Mouse (Mus musculus): ENCODE data around the gene Rsph3b.

The Rsph3b gene

DNA sequence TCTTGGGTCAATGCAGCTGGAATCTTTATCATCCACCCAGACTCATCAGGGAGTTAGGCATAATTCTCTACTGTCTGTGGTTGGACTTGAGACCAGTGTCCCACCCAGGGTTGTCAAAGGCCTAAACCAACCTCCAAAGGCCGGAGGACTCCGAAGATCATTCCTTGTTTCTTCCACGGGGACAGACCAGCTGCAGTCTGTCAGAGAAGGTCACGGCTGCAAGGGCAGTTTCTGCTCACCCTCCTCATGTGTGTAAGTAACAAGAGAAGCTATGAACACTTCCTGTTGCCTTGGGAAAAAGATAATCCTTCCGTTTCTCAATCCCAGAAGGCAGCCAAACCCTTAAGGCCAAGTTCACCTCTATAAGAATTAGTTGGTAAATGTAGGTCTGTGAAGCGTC, 85.0 kb downstream of the Rsph3b start:
- DNase-seq (ENCODE audit: low spot score): no peak

DNA sequence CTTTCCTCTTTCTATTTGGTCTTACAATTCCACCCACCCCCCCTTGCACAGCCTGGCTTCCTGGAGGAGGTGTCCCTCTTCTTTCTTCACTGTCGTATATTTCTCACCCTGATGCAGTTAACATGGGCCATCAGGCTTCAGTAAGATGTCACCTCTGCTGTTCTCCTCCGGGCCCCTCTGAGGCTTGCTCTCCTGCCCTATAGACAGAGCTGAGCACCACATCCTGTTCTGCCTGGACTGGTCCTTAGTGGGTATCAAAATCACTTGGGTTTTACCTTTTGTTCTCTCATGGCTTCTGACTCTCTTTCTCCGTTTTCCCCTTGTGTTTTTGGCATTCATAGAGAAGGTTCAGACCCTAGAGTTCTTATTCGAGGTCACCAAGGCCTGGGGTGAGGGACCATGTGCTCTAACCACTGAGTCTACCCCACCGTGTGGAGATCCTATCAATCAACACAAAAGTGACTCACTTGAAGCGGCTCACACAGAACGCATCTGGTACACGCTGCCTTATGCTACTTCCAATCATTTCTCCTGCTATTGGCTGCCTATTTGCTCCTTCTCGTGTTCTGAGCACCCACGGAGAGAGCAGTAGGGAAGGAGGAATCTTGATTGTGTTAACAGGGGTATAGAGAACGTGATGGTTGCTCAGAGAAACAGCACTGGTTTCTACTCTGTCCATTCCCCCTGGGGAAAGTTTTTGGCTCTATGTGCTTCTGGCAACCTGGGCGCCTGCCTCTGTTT, 86.3 kb downstream of the Rsph3b start:
- DNase-seq (ENCODE audit: low spot score): no peak

DNA sequence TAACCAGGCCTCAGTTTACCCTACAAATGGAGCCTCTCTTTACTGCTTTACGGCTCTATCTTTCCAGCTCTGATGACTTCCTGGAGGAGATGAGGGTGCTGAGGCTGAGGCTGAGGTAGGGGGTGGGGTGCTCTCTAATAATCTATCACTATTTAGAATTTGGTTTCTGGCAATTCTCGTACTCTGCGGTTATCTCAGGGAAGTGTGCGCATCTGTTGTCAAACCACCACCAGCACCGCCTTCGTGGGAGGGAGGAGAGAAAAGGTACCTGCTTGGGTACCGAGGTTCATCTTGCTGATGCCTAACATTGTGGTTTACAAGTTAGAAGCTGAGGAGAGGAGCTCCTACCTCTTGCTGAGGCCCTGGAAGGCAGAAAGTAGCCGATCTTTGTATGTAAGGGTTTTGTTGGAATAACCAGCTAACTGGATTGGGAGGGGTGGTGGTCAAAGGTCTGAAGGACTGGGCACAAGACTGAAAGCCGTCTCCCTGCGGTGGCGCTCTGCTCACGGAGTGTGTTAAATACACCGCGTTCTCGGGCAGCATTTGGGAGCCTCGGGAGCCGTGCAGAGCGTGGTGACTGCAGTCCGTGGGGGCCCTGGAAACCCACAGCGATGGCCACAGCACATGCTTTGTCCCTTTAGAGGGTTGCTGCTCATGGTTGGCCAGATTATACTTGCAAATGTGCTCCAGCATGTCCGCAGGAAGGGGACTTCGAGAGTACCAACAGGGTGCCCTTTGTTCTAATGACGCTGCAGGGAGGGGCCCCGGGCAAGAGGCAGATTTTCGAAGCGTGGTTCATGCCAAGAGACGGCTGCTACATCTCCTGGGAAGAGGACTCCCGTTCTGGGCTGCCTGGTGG, 87.1 kb downstream of the Rsph3b start:
- DNase-seq (ENCODE audit: low spot score): peak; percentile 31

DNA sequence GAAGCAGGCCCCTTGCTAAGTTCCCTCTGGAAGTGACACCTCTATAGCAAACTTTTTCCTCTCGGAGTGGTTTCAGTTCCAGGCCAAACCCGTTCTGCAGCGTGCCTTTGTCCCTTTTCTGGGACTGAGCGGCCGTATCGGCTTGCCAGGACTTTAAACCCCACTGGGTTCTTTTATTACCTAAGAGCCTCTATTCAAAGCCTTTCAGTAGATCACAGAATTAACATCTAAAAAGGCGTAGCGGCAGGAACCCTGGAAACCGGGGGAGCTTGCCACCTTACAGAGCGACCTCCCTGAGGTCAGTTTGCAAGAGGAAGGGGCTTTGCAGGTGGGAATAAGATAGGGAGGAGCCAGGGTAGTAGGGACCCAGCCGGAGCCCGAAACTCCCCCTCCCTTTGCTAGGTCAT, 88.0 kb downstream of the Rsph3b start:
- no peak for DNase-seq (ENCODE audit: low spot score)

DNA sequence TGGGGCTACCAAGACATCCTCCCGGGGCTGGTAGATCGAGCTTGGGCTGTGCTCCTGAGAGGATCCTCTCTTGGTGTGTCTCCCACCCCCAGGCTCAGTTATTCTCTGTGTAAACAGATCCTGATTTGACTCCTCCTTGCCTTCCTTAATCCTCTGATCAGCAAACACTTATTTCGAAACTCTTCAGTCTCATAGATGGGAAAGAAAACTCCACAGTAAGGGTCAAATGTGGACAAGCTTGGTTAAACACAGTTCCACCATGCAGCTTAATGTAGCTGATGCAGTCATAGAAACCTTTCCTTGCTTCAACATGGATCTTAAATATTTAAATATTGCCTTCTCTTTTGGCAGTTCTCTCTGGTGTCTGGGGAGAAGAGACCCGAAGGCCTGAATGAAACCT, 88.4 kb downstream of the Rsph3b start:
- DNase-seq (ENCODE audit: low spot score): no peak

All from ovary, postnatal 36 days (tissue).